Mouse (Mus musculus): ENCODE measurements around the gene Sbk2.

GRCm38 (mm10) chr7:4940068-4940479 lies 24.1 kb downstream of the Sbk2 start:
- TF ChIP-seq CTCF (IDR thresholded peaks at IDR 0.05; ENCODE audit: borderline replicate concordance, insufficient read depth, low read length), result peak; percentile 85
- TF ChIP-seq POLR2A (IDR thresholded peaks at IDR 0.05; ENCODE audit: low read depth, low read length), result no peak

Measured in embryonic fibroblast, embryonic 13.5 days (primary cell).